In the genomic region with DNA sequence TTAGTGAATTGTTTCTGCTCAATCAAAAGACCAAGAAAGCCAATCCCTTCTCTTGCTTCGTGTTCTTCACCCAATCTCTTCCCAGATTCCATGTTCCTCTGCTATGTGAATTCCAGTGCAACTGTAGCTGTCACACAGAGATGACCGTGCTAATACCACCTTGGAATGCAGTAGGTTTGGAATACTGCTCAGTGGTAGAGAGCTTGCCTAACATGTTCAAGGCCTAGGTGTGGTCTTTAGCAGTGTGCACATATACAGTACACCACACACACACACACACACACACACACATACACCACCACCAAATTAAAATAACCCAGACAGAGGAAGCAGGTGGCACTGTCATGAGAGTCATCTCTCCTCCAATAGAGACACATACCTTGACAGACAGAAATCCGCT, we compare ENCODE assay signal across 5 mouse cellular contexts.
"Had no signal": no experiment of that assay in that cellular context is flagged by ENCODE, and none has a peak within 500 bp of the region (broad histone marks: within the 10 kb centered on the region; RNA-seq: fewer than 3 reads in every experiment).

No protein-coding gene starts in this region.

- H3K9me3 ChIP-seq: kidney, embryonic 15.5 days; limb, embryonic 15.5 days; liver, embryonic 12.5 days; lung, embryonic 15.5 days; neural tube, embryonic 15.5 days had no signal

- H3K4me2 ChIP-seq: kidney, embryonic 15.5 days; limb, embryonic 15.5 days; liver, embryonic 12.5 days; lung, embryonic 15.5 days; neural tube, embryonic 15.5 days had no signal

- H3K4me1 ChIP-seq: kidney, embryonic 15.5 days; limb, embryonic 15.5 days; liver, embryonic 12.5 days; lung, embryonic 15.5 days had no signal

- ATAC-seq: liver, embryonic 12.5 days had no signal

- H3K9ac ChIP-seq: kidney, embryonic 15.5 days; limb, embryonic 15.5 days; liver, embryonic 12.5 days; lung, embryonic 15.5 days; neural tube, embryonic 15.5 days had no signal

- H3K27ac ChIP-seq: kidney, embryonic 15.5 days; limb, embryonic 15.5 days; liver, embryonic 12.5 days; lung, embryonic 15.5 days; neural tube, embryonic 15.5 days had no signal

- H3K36me3 ChIP-seq: kidney, embryonic 15.5 days; limb, embryonic 15.5 days; liver, embryonic 12.5 days; lung, embryonic 15.5 days; neural tube, embryonic 15.5 days had no signal

- H3K4me3 ChIP-seq: kidney, embryonic 15.5 days; limb, embryonic 15.5 days; liver, embryonic 12.5 days; lung, embryonic 15.5 days; neural tube, embryonic 15.5 days had no signal

- H3K27me3 ChIP-seq: kidney, embryonic 15.5 days; limb, embryonic 15.5 days; liver, embryonic 12.5 days; lung, embryonic 15.5 days; neural tube, embryonic 15.5 days had no signal
